Mouse (Mus musculus) liver, postnatal 0 days (tissue): Measurements from ENCODE around the gene Tmem260.

Experiments used
- CTCF ChIP-seq: sonication (generic); IDR thresholded peaks from 2 replicates; pipeline ENCODE4 v1.5.1; 2016; ENCODE audit warnings: antibody characterized with exemption, low read depth
- EP300 ChIP-seq: IDR thresholded peaks from 2 replicates; pipeline ENCODE4 v1.6.1; 2016; ENCODE audit warnings: antibody characterized with exemption, low read depth, mild to moderate bottlenecking

DNA sequence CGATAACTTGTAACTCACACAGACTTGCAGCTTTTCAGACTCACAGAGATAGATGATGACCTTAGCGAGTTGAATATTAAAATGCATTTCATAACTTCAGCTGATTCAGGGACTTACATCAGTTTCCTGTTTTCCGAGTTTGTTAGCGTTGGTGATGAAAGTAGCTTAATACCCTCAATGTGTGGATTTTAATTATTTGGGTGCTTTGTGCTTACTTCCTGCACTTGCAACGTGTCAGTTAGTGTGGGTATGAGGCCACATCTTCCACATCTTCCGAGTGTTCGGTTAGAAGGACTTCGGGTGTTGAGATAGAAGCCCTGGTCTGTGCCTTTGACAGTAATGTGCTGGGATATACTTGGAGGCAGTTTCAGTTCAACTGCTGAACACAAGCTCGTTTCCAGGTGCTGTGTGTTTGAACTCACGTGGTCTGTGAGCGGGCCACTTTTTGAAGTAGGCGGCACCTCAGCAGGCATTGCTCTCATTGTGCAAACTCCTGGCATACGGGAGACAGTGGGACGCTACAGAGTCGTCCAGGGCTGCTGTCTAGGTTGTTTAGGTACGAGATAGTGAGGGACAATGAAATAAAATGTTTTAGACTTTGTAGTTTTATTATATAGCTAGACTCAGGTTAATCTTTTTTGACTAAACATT lies 11.5 kb downstream of the Tmem260 start:
- TF ChIP-seq CTCF = no peak
- TF ChIP-seq EP300 = no peak
